Mouse (Mus musculus) splenic B cell, adult 2 months (primary cell): ENCODE results near the gene Olfr272.

Source experiments
- DNase-seq: peaks from one replicate; pipeline ENCODE4 v3.0.0-alpha.2; 2011; ENCODE audit warnings: low read depth, low spot score
- H3K27me3 ChIP-seq: 2 replicates; pipeline ENCODE4 v1.6.1; 2012; ENCODE audit warnings: mild to moderate bottlenecking, low read length, moderate library complexity, mixed read lengths; ENCODE audit not compliant: control insufficient read depth, poor library complexity, insufficient read depth, severe bottlenecking
- H3K36me3 ChIP-seq: 2 replicates; pipeline ENCODE4 v1.6.1; 2012; ENCODE audit warnings: mild to moderate bottlenecking, low read length, moderate library complexity, mixed read lengths; ENCODE audit not compliant: control insufficient read depth, poor library complexity, insufficient read depth, severe bottlenecking

Olfr272 gene

DNA sequence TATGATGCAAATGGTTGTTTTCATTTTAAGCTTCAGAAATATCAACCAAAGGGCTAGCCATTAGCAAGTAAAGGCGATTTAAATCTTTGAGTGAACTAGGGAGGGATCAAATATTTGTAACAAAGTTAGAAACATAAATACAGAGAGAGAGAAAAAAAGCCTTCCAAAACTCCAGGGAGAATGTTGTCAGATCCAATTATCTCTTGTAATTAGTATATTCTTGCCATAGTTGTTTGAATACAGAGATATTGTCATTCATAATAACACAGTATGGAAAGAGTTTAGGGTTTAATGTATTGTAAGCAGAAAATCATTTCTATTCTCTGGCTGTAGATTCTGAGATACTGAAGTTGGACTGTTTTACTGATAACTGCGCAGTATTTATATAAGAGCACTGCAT lies at the start of gene Olfr272:
Gene Olfr272, minus strand, starts transcription at position 101 of the 400 bp plus-strand sequence.
- no peak for DNase-seq
- no peaks in the 10 kb centered on the region for H3K36me3 ChIP-seq
- no peaks in the 10 kb centered on the region for H3K27me3 ChIP-seq

DNA sequence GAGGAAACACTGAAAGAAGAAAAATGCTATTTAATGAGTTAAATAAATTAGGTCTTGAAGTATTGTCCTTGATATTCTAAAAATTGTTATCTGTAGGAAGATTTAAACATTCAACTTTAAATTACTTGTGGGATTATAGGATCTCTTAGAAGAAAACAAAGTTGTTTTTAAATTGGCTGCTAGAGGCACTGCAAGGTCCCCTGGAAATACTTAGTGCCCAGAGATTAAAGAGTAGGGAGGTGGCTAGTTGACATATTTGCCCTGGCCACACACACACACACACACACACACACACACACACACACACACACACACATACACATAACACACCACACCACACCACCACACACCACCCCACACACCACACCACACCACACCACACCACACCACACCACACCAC lies 45.3 kb upstream of the Olfr272 start, which contains the start of gene Olfr270:
Gene Olfr270, plus strand, starts transcription at position 301 of the 400 bp plus-strand sequence.
- no peaks in the 10 kb centered on the region for H3K27me3 ChIP-seq
- DNase-seq: no peak
- H3K36me3 ChIP-seq: no peaks in the 10 kb centered on the region

DNA sequence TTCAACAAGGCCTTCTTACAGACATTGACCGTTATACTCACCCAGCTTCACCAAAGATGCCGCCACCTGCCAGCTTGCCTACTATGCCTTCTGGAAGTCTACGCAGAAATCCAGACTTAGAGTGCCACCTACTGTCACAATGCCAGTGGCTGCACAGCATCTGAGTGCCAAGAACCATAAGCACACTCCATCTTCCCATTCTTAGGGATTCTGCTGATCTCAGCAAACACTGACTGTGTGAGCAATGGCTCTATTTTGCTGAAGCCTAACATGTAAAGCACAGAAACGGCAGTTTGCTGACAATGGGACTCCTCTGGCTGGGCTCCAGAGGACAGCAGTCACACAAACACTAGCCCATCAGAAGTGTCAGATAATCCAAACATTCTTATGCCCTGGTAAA lies 39.7 kb upstream of the Olfr272 start:
- peak; percentile 40 for DNase-seq
- no peaks in the 10 kb centered on the region for H3K27me3 ChIP-seq
- H3K36me3 ChIP-seq: no peaks in the 10 kb centered on the region

DNA sequence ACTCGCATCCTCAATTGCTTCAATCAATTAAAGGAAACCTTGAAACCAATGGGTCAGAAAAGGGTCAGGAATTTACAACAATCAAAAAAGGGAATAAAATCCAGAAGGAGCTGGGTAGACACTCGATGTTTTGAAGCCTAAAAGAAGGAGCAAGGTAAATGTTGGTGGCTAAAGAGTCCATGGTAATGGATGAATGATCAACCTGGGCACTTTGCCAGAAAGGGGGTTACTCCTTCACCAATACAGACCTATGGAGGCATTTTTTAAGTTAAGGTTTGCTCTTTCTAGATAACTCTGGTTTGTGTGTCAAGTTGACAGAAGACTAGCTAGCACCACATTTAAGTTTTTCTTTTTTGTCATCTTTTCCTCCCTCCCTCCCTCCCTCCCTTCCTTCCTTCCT lies 30.0 kb upstream of the Olfr272 start:
- Histone ChIP-seq H3K36me3 (no peaks in the 10 kb centered on the region), H3K27me3 (no peaks in the 10 kb centered on the region)
- no peak for DNase-seq

DNA sequence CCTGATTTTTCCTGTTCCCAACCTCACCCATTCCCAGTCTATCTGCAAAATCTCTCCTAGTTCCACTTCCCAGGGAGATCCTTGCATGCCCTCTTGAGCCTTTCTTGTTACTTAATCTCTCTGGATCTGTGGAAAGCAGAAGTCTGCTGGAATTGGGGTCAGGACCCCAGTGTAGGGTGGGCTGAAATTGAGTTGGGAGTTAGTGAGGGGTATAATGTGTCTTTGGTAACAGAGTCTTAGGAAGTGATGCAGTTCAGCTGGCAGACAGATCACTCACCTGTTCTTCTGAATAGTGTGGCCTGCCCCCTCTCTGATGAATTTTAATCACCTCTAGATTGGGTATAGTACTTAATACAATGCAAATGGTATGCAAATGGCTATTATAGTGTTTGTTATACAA lies 27.7 kb upstream of the Olfr272 start:
- no peaks in the 10 kb centered on the region for H3K36me3 ChIP-seq
- DNase-seq: no peak
- no peaks in the 10 kb centered on the region for H3K27me3 ChIP-seq

DNA sequence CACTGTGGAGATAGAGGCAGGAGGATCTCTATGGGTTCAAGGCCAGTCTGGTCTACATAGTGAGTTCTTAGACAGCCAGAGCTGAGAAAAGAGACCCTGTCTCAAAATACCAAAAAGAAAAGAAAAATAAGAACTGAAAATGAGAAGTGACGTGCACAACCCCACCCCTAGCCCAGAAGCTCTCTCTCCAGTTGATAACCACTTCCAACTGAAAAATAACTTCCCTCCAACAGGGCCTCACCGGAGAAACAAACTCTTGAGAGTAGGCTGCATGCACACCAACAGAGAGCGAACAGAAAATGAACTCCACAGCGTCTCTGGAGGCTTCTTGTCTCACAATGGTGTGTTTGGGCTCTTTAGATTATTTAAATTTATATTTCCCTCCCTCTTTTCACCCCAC lies 11.5 kb upstream of the Olfr272 start:
- H3K27me3 ChIP-seq: no peaks in the 10 kb centered on the region
- no peaks in the 10 kb centered on the region for H3K36me3 ChIP-seq
- no peak for DNase-seq

DNA sequence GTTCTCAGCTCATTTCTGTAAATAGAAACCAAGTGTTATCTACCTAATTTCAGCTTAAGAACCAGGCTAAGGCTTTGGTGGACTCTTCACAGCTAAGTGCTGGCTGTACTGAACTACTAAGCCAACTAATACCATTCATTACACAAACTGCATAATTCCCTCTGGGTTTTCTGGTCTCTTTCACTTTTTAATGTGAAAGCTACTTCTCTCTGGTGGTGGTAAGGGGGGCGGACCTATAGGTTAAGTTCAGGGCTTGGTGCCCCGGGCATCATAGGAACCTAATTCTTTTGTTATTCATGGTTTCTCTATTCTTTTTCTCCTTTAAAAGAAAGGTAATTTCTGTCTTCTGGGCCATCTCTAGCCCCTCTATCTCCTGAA lies 1.7 kb downstream of the Olfr272 start:
- peak; percentile 3 for DNase-seq
- Histone ChIP-seq H3K36me3 (no peaks in the 10 kb centered on the region), H3K27me3 (no peaks in the 10 kb centered on the region)

DNA sequence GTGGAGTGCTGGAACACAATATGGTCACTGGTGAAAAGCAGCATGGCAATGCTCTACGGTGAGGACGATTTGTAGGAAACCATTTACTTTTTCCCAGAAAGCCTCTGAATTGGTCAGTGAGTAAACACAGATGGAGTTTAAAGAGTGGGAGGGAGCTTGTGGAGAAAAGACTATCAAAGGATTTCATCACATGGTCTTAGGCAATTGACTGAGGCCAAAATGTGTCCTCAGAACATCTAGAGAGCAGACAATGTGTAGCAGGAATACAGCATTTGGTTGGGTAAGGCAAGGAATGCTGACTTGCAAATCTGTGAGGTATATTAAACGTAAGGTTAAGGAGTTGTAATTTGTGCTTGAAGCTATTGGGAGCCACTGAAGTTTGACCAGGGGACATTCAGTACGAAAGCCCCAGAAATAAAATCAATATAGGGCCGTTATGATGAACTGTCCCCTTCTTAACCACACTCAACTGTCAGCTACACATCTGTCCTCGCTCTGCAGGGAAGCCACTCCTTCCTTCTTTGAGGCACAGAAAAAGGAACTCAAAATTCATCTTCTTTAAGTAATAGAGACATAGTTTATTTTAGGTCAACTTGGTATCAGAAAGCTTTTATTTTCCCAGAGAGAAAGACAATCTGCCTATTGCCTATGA lies 2.2 kb downstream of the Olfr272 start:
- peak; percentile 4 for DNase-seq
- Histone ChIP-seq H3K27me3 (no peaks in the 10 kb centered on the region), H3K36me3 (no peaks in the 10 kb centered on the region)

DNA sequence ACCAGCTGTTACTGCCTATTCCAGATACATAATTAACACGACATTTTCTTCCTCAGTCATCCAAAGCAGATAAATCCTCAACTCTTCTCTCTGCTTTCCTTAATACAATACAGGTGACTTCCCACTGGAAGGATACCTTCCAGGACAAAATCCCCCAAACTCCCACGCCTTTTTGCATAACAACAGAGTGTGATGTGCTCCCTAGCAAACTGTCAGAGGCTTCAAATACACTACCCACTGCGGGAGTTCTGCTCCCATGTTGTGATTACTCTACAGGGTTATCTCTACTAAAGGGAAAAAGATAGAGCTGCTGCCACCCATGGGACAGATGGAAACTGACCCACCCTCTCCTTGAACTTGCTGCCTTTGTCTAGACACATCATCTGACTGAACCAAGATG lies 6.6 kb downstream of the Olfr272 start:
- no peak for DNase-seq
- Histone ChIP-seq H3K27me3 (no peaks in the 10 kb centered on the region), H3K36me3 (no peaks in the 10 kb centered on the region)

DNA sequence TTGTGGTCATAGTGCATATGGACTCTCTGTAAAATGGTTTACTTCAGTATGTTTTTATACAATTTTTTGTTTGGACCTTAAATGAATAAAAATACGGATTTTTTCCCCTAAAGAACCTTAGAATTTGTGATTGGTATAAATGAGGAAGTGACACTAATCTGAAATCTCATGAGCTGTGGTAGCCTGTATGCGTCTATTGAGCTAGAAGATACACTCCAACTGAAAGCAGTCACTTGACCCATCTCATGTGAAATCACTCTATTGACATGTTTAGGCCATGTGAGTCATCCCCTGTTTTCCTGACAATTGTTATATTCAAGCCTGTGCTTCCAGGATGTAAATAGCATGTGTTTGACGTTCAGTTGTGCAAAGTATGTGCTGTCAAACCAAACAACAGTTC lies 9.4 kb downstream of the Olfr272 start:
- no peaks in the 10 kb centered on the region for H3K27me3 ChIP-seq
- no peaks in the 10 kb centered on the region for H3K36me3 ChIP-seq
- DNase-seq: peak; percentile 4

DNA sequence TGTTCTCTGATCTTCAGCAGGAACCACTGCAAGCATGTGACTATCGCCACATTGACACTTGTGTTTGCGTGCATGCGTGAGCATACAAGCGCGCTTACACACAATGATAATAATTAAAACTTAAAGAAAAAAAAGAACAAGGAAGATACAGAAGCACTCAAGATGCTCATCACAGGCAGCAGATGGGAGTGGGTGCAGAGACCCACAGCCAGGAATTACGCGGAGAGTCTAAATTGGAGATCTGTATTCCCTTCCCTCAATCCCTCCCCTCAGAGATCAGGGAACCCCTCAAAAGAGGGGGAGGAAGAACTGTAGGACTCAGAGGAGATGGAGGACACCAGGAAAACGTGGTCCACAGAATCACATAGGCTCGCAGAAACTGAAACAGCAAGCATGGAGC lies 54.8 kb downstream of the Olfr272 start:
- H3K27me3 ChIP-seq: no peaks in the 10 kb centered on the region
- DNase-seq: no peak
- no peaks in the 10 kb centered on the region for H3K36me3 ChIP-seq
